Mouse (Mus musculus) liver, postnatal 0 days (tissue): Measurements from ENCODE around the gene Kcnj2. TPM values are rescaled to one million over a fixed set of nuclear protein-coding genes. Genes with fewer than 3 reads are reported as not detected.

ENCODE experiments used
- ATAC-seq: fragments of 200-750 bp; cut with Nextera tagmentation; 2 replicates; pipeline ENCODE4 v1.8.0; 2017; ENCODE audit warnings: mild to moderate bottlenecking, moderate library complexity
- DNase-seq: peaks from one replicate; pipeline ENCODE4 v3.0.0-alpha.2; 2016
- H3K27ac ChIP-seq: fragments of 300-500 bp; sonication (generic); 2 replicates; pipeline ENCODE4 v1.5.1; 2014; ENCODE audit warnings: antibody characterized with exemption, moderate library complexity, mild to moderate bottlenecking, low read depth
- H3K27me3 ChIP-seq: fragments of 300-500 bp; sonication (generic); 2 replicates; pipeline ENCODE4 v1.6.1; 2014; ENCODE audit warnings: low read length, control low read depth, mixed read lengths; ENCODE audit not compliant: insufficient read depth
- H3K36me3 ChIP-seq: fragments of 300-500 bp; sonication (generic); replicated peaks from 2 replicates; pipeline ENCODE4 v1.6.1; 2014; ENCODE audit warnings: mild to moderate bottlenecking, control low read depth, low read length, moderate library complexity, mixed read lengths; ENCODE audit not compliant: insufficient read depth
- H3K4me1 ChIP-seq: fragments of 300-500 bp; sonication (generic); 2 replicates; pipeline ENCODE4 v1.6.1; 2014; ENCODE audit warnings: antibody characterized with exemption, mild to moderate bottlenecking, control low read depth; ENCODE audit not compliant: insufficient read depth
- H3K4me2 ChIP-seq: fragments of 300-500 bp; sonication (generic); 2 replicates; pipeline ENCODE4 v1.6.1; 2014; ENCODE audit warnings: low read depth, mild to moderate bottlenecking, low read length, moderate library complexity, mixed read lengths
- H3K4me3 ChIP-seq: fragments of 300-500 bp; sonication (generic); 2 replicates; pipeline ENCODE4 v1.5.1; 2014; ENCODE audit warnings: low read depth, low read length
- H3K9ac ChIP-seq: fragments of 300-500 bp; sonication (generic); replicated peaks from 2 replicates; pipeline ENCODE4 v1.6.1; 2014; ENCODE audit warnings: mild to moderate bottlenecking, moderate library complexity
- H3K9me3 ChIP-seq: fragments of 300-500 bp; sonication (generic); 2 replicates; pipeline ENCODE4 v1.6.1; 2016; ENCODE audit warnings: mild to moderate bottlenecking, control low read depth, low read length, mixed read lengths
- CTCF ChIP-seq: sonication (generic); IDR thresholded peaks from 2 replicates; pipeline ENCODE4 v1.5.1; 2016; ENCODE audit warnings: antibody characterized with exemption, low read depth
- EP300 ChIP-seq: IDR thresholded peaks from 2 replicates; pipeline ENCODE4 v1.6.1; 2016; ENCODE audit warnings: antibody characterized with exemption, low read depth, mild to moderate bottlenecking
- WGBS: fragments of 180-500 bp; shearing (Covaris S2); extraction: QIAGEN DNeasy Blood & Tissue Kit; methylation state at CpG from one replicate; pipeline ENCODE4 v1.1.7; 2014; ENCODE audit not compliant: insufficient replicate concordance; 5-methylcytosine and 5-hydroxymethylcytosine counted together
- polyA plus RNA-seq: library from polyadenylated mRNA; unstranded; fragments of >200 nt; fragmentation: Nextera tagmentation; extraction: Ambion mirVana; gene quantifications from 2 replicates; pipeline ENCODE4 v1.2.1, GENCODE M21; 2015

Kcnj2 gene
- polyA plus RNA-seq, 1 experiment from 2014 or later = 0.31 TPM

DNA sequence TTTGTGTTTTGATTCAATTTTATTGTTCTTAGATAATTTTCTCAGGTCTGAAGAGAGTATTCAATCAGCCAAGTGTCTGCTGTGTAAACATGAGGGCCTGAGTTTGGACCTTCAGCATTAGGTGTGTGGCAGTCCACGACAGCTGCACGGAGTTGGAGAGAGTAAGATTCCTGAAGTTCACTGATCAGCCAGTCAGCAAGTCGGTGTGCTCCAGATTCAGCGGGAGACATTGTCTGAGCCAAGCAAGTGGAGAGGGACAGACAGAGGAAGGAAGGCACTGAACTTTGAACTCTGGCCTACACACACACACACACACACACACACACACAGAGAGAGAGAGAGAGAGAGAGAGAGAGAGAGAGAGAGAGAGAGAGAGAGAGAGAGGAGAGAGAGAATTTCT, 57.4 kb downstream of the Kcnj2 start:
- no peaks in the 10 kb centered on the region for H3K4me1 ChIP-seq
- ATAC-seq (no peak), DNase-seq (no peak)
- H3K27ac ChIP-seq = no peak overlapping the region
- H3K36me3 ChIP-seq = no peaks in the 10 kb centered on the region
- no peaks in the 10 kb centered on the region for H3K9me3 ChIP-seq
- no peak overlapping the region for H3K4me3 ChIP-seq
- TF ChIP-seq CTCF (no peak), EP300 (no peak)
- H3K27me3 ChIP-seq = no peaks in the 10 kb centered on the region
- no peak overlapping the region for H3K9ac ChIP-seq
- WGBS = 48% methylated on average over 4 of the region's 4 CpGs
- no peak overlapping the region for H3K4me2 ChIP-seq

DNA sequence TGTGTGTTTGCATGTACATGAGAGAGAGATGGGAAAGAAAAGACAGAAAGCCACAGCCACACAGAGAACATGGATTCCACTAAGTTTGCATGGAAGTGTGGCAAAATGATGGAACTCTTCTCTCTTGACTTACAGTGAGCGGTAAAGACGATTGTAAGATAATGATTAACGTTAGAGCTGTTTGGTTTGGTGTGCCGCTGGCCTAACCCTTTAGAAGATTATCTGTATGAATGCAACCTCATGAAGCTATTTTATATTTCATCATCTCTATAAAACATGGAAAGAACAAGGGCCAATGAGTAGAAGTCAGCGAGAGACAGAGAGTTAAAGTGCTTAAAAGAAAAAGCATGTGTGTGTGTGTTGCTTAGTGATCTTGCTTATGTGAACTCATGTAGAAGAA, 60.0 kb downstream of the Kcnj2 start:
- no peaks in the 10 kb centered on the region for H3K36me3 ChIP-seq
- no peaks in the 10 kb centered on the region for H3K4me1 ChIP-seq
- TF ChIP-seq EP300 (no peak), CTCF (no peak)
- no peak overlapping the region for H3K4me3 ChIP-seq
- ATAC-seq (no peak), DNase-seq (no peak)
- no peak overlapping the region for H3K9ac ChIP-seq
- no peak overlapping the region for H3K4me2 ChIP-seq
- H3K27ac ChIP-seq = no peak overlapping the region
- WGBS = 67% methylated on average over 5 of the region's 5 CpGs
- no peaks in the 10 kb centered on the region for H3K27me3 ChIP-seq
- no peaks in the 10 kb centered on the region for H3K9me3 ChIP-seq

Other genes with a start within 250 kb of the Kcnj2 start
- gene Kcnj16, start 98.1 kb upstream of the Kcnj2 start, polyA plus RNA-seq = 0.18 and 0.52 TPM in 2 replicates